Mouse (Mus musculus): ENCODE results near the gene Clec1a. TPM values are rescaled to one million over a fixed set of nuclear protein-coding genes. Genes with fewer than 3 reads are reported as not detected.
"Not testable (repeated sequence)": the region's sequence is repeated elsewhere in the genome, so short reads cannot be mapped to it uniquely, and the experiment has no call there.

The Clec1a gene
- 1.3 and 1.9 TPM in 2 replicates for polyA plus RNA-seq (2015; fragmentation: Nextera tagmentation; extraction: Ambion mirVana)

DNA sequence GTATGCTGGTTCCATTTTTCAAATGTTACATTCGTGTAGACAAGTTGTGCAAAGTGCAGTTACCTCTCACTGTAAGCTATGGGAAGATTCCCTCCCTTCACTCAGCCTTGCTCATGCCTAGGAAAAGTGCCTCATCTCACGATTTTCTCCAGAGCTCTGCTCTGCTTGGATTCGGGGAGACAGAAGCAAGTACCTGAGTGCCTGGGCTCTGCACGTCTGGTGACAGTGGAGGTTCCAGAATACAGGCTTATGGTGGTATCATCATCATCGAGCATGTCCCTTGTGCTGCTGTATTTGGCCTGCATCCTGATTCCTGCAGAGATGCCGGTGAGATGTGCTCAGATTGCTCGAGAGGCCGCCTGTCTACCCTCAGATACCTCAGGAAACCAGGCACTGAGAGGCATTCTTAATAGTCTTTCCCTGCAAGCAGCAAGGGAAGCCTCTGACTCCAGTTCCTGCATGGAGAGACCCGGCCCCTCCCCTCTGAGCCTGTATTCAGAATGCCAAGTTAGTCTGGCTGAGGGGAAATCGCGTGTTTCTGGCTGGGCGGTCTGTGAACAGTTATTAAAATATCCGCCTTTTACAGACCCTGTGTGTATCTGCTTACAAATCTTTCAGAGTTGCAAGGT lies at the start of gene Clec1a:
TSS of gene Clec1a (minus strand) at position 590 of the 629 bp plus-strand sequence.
- no peaks in the 10 kb centered on the region for H3K36me3 ChIP-seq
- H3K9me3 ChIP-seq = no peaks in the 10 kb centered on the region
- no peak within 1 kb of the TSS for H3K4me3 ChIP-seq
- WGBS = 64% methylated on average over 13 of the region's 13 CpGs
- H3K4me2 ChIP-seq = no peak within 1 kb of the TSS
- no peak for ATAC-seq (ENCODE audit: low FRiP score)
- no peak within 1 kb of the TSS for H3K9ac ChIP-seq
- H3K4me1 ChIP-seq (replicated peaks) = 0 out of 2 replicates have a peak, but pooled peaks cover 4% of the 10 kb centered on the region
- no peak within 1 kb of the TSS for H3K27ac ChIP-seq
- no peaks in the 10 kb centered on the region for H3K27me3 ChIP-seq

DNA sequence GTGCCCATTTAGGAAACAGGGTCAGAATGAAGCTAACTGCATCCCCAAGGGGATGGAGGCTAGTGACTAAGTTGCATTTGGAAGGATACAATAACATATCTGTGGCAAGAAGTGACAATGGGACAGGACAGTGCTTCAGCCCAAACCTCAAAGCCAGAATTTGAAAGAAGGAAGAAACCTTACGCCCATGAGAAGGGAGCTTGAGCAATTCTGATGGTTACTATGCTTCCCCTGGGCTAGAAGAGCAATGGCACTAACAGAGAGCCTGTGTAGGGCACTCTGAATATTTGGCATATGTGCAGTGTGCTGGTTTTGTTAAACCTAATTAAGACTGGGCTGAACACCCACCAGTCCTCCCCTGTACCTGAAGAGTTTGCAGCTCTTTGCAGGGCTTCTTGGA lies 47.7 kb upstream of the Clec1a start:
- not testable (repeated sequence) for H3K4me1 ChIP-seq (replicated peaks); H3K36me3 ChIP-seq; ATAC-seq (ENCODE audit: low FRiP score); H3K4me2 ChIP-seq; H3K9ac ChIP-seq; H3K4me3 ChIP-seq; H3K9me3 ChIP-seq; H3K27me3 ChIP-seq; H3K27ac ChIP-seq
- WGBS = 94% methylated on average over 1 of the region's 1 CpGs

DNA sequence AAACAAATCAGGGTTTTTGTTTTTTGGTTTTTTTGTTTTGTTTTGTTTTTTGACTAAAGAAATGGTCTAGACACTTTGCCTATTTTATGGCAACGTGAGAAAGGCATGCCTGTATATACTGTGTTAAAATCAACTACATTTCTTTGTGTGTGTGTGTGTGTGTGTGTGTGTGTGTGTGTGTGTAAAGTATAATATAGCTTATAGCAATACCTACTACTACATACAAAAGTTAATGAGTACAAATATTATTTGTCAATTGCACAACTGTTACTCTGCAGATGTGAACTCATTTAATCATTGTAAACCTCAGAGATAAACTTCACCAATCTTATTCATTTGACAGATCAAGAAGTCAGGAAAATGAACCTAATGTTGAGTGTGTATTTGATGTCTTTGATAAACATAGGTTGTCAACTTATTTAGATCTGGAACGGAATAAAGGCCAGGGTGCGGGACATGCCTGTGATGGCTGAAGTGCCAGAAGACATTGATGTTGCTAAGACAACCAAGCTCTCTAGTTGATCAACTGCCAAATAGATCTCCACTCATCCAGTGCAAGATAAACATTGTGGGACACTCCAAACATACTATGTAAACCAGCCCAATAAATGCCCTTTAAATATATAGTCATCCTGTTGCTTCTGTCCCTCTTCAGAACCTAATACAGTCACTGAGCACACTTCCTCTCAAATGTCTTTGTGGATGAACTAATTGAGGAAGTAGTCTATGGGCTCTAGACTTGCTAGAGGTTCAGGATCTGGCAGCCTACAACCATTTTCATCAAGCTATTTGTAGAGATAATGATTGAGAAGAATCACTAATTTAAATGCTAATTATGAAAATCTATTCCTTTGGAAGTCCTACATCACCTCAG lies 45.8 kb upstream of the Clec1a start:
- Histone ChIP-seq H3K4me3 (no peak overlapping the region), H3K9ac (no peak overlapping the region), H3K4me1 (replicated peaks) (no peaks in the 10 kb centered on the region), H3K36me3 (no peaks in the 10 kb centered on the region), H3K27me3 (no peaks in the 10 kb centered on the region), H3K27ac (no peak overlapping the region), H3K9me3 (no peaks in the 10 kb centered on the region), H3K4me2 (no peak overlapping the region)
- ATAC-seq (ENCODE audit: low FRiP score) = no peak
- 89% methylated on average over 3 of the region's 3 CpGs for WGBS

DNA sequence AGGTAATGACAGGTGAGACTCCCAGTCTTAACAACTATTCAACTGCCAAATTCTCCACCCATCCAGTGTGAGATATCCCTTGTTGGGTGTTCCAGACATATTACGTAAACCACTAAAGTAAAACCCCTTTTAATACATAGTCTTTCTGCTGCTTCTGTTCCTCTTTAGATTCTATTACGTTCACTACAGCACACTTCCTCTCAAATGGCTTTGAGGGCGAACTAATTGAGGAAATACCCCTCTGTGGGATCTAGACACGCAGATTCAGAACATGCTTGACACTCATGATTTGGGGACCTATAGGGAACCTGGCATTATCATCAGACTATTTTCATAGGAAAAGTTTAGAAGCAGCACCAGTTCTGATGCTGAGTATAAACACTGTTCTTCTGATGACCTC lies 43.1 kb upstream of the Clec1a start:
- Histone ChIP-seq H3K4me2 (no peak overlapping the region), H3K9ac (no peak overlapping the region), H3K36me3 (no peaks in the 10 kb centered on the region), H3K27ac (no peak overlapping the region), H3K4me3 (no peak overlapping the region), H3K9me3 (no peaks in the 10 kb centered on the region), H3K4me1 (replicated peaks) (no peaks in the 10 kb centered on the region), H3K27me3 (no peaks in the 10 kb centered on the region)
- ATAC-seq (ENCODE audit: low FRiP score) = no peak
- WGBS = 86% methylated on average over 4 of the region's 4 CpGs

DNA sequence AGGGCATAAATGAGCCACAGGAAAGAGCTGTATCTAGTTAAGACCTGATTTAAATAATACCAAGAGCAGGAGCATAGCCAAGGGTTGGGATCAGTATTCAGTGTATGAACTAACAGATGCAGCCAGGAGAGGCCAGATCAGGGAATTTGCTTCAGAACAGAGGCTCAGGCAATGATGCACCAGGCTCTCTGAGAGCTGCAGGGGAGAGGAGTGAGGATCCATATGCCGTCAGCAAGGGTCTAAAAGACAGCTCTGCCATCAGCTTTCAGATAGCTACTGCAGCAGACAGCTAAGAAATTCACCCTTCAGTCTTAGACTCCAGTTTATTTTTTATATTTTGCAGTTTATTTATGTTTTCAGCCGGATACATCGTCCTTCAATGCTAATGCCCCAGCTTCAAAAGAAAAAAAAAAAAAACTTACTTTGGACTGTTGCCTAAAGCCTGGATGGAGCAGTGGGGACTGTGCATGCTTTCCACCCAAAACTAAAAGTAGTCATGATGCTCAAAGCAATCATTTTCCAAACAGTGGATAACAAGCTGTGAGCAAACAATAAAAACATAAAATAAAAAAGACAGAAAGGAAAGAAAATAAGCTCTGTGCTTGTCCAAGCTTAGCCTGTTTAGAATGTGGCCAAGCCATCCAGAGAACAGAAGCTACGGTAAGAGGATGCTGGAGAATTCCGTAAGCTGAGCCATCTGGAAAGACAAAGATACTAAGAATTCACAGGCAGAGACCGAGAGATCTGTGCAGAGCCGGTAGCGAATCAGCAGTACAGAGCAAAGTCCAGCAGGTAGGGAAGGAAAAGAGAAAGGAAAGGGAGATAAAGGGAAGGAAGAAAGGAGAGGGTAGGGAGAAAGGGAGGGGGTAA lies 28.5 kb upstream of the Clec1a start:
- no peaks in the 10 kb centered on the region for H3K9me3 ChIP-seq
- H3K27me3 ChIP-seq = no peaks in the 10 kb centered on the region
- no peaks in the 10 kb centered on the region for H3K4me1 ChIP-seq (replicated peaks)
- peak; percentile 71 for ATAC-seq (ENCODE audit: low FRiP score)
- H3K27ac ChIP-seq = peak overlapping the region; percentile 49
- WGBS = 68% methylated on average over 8 of the region's 8 CpGs
- H3K36me3 ChIP-seq = no peaks in the 10 kb centered on the region
- H3K4me3 ChIP-seq = no peak overlapping the region
- H3K9ac ChIP-seq = no peak overlapping the region
- no peak overlapping the region for H3K4me2 ChIP-seq

DNA sequence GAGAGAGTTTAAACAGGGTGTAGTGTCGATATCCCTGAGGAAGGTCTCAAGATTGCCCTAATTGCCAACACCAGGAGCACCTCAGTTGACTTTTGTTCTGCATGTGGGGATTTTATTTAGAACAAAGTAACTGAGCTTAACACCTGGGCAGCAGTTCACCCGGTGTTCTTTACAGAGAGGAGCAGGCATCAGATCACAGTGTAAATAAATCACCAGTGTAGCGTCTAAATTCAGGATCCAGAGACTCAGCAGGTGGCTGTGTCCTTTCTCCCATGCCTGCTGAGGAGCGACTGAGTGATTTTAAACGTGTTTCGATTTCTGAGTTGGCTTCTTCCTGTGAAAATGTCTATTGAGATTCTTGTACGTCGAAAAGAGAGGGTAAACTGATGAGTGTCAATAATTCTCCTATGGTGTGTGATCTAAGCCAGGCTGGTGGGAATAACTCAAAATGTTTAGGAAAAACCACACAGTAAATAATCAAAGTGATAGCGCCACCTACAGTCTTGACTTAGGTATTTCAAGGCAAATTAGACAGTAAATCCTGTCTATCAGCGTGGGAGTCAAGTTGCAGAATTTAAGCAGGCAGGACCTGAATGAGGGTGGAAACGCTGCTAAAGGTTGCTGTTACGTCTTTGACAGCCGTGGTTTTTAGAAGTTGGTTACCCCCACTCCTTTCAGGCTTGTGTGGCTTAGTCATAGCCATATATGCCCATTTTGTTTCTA lies 24.8 kb upstream of the Clec1a start:
- no peaks in the 10 kb centered on the region for H3K9me3 ChIP-seq
- no peaks in the 10 kb centered on the region for H3K36me3 ChIP-seq
- no peak overlapping the region for H3K27ac ChIP-seq
- no peaks in the 10 kb centered on the region for H3K27me3 ChIP-seq
- no peak overlapping the region for H3K9ac ChIP-seq
- no peak overlapping the region for H3K4me2 ChIP-seq
- no peak for ATAC-seq (ENCODE audit: low FRiP score)
- H3K4me3 ChIP-seq = no peak overlapping the region
- whole genome bisulfite sequencing = 37% methylated on average over 13 of the region's 13 CpGs
- H3K4me1 ChIP-seq (replicated peaks) = no peaks in the 10 kb centered on the region

DNA sequence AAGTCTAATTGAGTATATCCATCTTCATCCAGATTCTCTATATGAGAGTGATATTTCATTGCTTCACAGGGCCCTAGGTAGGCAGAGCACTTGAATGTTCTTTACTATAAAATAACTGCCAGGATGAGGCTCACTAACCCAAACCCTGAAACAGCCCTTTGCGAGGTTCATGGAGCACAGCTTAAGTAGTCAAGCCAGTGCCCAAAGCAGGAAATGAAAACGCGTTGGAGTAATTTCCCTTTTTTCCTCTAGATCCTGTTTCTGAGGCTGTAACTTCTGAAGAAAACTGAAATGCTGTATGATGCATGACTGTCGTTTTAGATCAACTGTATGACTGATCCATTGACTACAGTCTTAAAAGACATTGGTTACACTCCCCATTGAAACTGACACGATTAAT lies 20.8 kb upstream of the Clec1a start:
- Histone ChIP-seq H3K4me1 (replicated peaks) (no peaks in the 10 kb centered on the region), H3K27ac (no peak overlapping the region), H3K36me3 (no peaks in the 10 kb centered on the region), H3K9ac (no peak overlapping the region), H3K9me3 (no peaks in the 10 kb centered on the region), H3K27me3 (no peaks in the 10 kb centered on the region), H3K4me3 (no peak overlapping the region), H3K4me2 (no peak overlapping the region)
- ATAC-seq (ENCODE audit: low FRiP score) = no peak
- WGBS = 85% methylated on average over 5 of the region's 5 CpGs

DNA sequence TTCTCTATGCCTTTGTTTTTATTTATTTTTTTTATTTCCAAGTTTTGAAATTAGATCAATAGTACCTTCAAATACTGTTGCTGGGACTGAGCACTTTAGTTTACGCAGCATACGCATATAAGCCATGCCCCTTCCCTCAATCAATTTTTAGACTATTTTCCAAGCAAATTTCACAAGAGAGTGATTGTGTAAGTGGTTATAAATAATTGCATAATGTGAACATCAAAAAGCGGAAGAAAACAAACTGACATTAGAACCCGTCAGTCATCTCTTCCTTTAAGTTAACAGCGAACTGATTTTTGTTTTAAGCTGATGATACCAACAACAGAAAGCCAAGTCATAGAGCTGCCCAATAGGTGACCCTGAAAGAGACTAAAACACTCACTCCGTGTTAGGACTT lies 19.6 kb upstream of the Clec1a start:
- H3K9me3 ChIP-seq = no peaks in the 10 kb centered on the region
- no peak for ATAC-seq (ENCODE audit: low FRiP score)
- H3K27me3 ChIP-seq = no peaks in the 10 kb centered on the region
- WGBS = 92% methylated on average over 6 of the region's 6 CpGs
- H3K4me2 ChIP-seq = no peak overlapping the region
- H3K4me1 ChIP-seq (replicated peaks) = no peaks in the 10 kb centered on the region
- H3K9ac ChIP-seq = no peak overlapping the region
- H3K36me3 ChIP-seq = no peaks in the 10 kb centered on the region
- no peak overlapping the region for H3K27ac ChIP-seq
- no peak overlapping the region for H3K4me3 ChIP-seq

DNA sequence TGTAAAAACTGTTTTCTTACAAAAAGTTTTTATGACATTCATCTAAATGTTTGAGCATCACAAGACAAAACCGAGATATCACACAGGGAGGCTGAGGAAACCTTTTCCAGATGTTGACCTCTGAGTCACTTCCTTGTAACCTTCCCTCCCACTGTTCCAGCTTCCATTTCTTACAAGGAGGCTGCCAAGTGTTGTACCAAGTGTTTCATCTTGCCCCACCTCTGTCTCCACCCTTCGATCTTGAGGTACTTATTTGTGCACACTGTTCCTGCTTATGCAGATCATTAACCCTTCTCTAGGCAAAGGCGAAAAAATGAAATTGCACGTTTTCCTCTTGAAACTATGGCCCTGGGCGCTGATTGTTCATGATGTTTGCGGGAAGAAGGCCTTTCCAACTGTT lies 2.1 kb downstream of the Clec1a start:
- no peak for ATAC-seq (ENCODE audit: low FRiP score)
- no peak overlapping the region for H3K9ac ChIP-seq
- no peak overlapping the region for H3K4me2 ChIP-seq
- H3K4me3 ChIP-seq = no peak overlapping the region
- H3K4me1 ChIP-seq (replicated peaks) = 0 out of 2 replicates have a peak, but pooled peaks cover 4% of the 10 kb centered on the region
- H3K27ac ChIP-seq = no peak overlapping the region
- 84% methylated on average over 6 of the region's 6 CpGs for WGBS
- H3K9me3 ChIP-seq = no peaks in the 10 kb centered on the region
- H3K36me3 ChIP-seq = no peaks in the 10 kb centered on the region
- H3K27me3 ChIP-seq = no peaks in the 10 kb centered on the region

DNA sequence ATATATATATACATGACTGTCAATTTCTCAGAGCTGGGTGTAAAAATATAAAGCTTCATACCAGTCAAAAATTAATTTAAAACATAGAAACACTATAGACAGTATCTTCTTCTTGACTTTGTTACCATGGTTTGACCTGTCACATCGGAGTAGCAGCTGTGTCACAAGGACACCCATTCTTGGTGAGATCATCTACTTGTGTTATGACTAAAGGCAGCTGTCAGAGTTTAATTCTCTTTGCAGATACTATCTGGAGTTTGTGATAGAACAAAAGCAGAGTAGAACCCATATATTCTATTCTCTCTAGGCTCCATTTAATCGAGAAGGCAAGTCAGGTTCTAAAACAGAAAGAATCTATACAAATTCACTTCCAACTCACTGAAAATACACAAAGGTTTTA lies 13.8 kb downstream of the Clec1a start:
- H3K4me2 ChIP-seq = no peak overlapping the region
- H3K4me1 ChIP-seq (replicated peaks) = no peaks in the 10 kb centered on the region
- H3K36me3 ChIP-seq = no peaks in the 10 kb centered on the region
- H3K9ac ChIP-seq = no peak overlapping the region
- ATAC-seq (ENCODE audit: low FRiP score) = no peak
- no peak overlapping the region for H3K27ac ChIP-seq
- WGBS = 88% methylated on average over 2 of the region's 2 CpGs
- no peaks in the 10 kb centered on the region for H3K9me3 ChIP-seq
- no peaks in the 10 kb centered on the region for H3K27me3 ChIP-seq
- no peak overlapping the region for H3K4me3 ChIP-seq

DNA sequence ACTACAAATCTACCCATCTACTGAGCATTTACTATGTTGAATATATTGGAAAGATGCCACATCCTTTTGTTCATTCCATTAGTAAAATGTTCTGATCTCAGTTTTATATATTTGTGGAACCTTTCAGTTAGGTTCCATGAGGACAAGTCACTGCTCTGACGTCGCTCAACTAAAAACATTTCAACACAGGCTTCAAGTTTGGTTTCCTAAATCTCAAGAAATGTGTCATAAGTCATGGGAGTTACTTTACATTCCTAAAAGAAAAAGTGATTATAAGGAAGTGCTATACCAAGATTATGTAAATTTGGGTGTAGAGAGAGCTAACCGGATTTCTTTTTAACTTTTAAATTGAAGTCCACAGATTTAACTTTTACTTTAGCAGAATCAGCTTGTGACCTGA lies 15.8 kb downstream of the Clec1a start:
- Histone ChIP-seq H3K4me1 (replicated peaks) (no peaks in the 10 kb centered on the region), H3K4me3 (no peak overlapping the region), H3K4me2 (no peak overlapping the region), H3K27me3 (no peaks in the 10 kb centered on the region), H3K36me3 (no peaks in the 10 kb centered on the region), H3K9me3 (no peaks in the 10 kb centered on the region), H3K9ac (no peak overlapping the region), H3K27ac (no peak overlapping the region)
- no peak for ATAC-seq (ENCODE audit: low FRiP score)
- WGBS = 93% methylated on average over 3 of the region's 3 CpGs

DNA sequence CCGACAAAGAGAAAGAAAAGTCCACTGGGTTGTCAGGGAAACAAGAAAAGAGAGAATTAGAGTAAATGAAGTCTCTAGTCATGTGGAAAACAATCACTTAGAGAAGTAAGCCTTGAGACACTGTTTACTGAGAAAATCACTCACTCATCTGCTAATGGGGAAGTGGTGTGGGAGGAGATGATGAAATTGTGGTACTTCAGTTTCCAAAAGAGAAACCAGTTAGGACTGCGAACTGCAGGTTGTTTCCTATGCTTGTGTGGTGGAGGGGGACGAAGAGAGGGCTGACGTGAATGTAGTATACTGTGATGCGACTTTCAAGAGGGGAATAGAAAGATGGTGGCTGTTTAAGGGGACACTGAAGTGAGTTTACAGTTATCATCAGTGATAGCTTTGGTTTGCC lies 17.6 kb downstream of the Clec1a start:
- Histone ChIP-seq H3K4me2 (no peak overlapping the region), H3K9ac (no peak overlapping the region), H3K4me1 (replicated peaks) (no peaks in the 10 kb centered on the region), H3K9me3 (no peaks in the 10 kb centered on the region), H3K36me3 (no peaks in the 10 kb centered on the region), H3K27me3 (no peaks in the 10 kb centered on the region), H3K4me3 (no peak overlapping the region), H3K27ac (no peak overlapping the region)
- no peak for ATAC-seq (ENCODE audit: low FRiP score)
- 59% methylated on average over 5 of the region's 5 CpGs for WGBS

All from hindbrain, embryonic 13.5 days (tissue).